Mouse (Mus musculus): Measurements from ENCODE around the gene Fabp6.

The Fabp6 gene

DNA sequence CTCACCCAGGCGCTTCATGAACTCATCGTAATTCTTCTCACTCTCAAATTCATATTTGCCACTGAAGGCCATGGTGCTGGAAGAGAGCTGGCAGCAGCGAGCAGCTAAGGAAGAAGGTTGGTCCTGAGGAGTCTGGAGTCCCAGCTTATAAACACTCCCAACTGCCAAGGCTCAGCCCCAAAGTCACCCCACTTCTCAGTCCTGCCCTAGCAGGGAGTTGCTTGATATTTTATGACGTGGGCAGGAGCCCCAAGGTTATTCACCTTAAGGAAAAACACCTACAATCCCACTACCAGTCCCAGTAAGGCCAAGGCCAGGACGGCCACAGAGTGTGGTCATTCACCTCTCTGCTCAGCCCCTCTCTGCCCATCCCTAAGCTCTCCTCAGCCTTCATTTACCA lies at the start of gene Fabp6:
TSS of gene Fabp6 (minus strand) at position 101 of the 400 bp plus-strand sequence.
- DNase-seq, result no peak

DNA sequence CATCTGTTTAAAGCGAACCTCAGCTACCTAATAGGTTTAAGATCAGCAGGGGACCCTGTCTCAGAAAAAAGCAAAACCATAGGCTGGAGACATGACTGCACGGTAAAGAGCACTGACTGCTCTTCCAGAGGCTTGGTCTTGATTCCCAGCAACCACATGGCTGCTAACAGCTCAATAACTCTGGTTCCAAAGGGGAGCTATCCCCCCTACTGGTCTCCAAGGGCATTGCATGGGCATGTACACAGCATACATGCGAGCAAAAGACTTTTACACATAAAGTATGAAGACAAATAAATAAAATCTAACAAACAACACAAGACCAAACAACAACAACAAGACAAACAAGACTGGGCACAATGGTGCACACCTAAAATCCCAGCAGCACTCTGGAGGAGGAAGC lies 43.9 kb upstream of the Fabp6 start:
- DNase-seq, result no peak

DNA sequence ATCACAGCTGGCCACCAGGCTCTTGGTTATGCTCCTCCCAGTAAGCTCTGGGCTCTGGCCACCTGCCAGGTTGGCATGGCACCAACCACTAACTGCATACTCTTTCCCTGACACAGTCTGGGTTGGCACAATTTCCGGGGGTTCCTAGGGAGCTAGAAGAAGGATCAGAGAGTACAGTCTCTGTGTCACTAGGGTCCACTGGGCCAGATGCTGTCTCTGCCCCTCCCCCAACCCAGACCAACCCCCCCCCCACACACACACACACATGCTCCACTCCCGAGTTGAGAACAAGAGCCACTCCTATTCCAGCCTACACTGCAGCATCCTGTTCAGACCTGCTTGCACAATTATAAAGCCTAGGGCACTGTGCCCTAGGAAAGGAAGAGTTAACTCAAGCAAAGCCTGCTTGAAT lies 41.8 kb upstream of the Fabp6 start:
- peak; percentile 95 to 96 for DNase-seq

DNA sequence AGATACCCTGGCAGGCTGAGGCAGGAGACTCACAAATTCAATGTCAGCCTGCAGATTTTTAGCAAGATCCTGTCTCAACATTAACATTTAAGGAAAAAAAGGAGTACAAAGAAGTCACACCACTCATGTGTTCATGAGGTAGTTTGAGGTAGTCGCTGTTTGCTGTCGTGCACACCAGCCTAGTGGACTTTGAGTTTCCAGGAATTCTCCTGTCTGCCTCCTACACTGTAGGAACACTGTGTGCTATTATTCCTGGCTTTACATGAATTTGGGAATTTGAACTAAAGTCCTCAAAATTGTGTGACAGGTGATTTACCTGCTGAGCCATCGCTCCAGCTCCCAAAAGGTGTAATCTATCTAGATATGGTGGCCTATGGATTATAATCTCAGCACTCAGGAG lies 37.1 kb upstream of the Fabp6 start:
- no peak for DNase-seq

DNA sequence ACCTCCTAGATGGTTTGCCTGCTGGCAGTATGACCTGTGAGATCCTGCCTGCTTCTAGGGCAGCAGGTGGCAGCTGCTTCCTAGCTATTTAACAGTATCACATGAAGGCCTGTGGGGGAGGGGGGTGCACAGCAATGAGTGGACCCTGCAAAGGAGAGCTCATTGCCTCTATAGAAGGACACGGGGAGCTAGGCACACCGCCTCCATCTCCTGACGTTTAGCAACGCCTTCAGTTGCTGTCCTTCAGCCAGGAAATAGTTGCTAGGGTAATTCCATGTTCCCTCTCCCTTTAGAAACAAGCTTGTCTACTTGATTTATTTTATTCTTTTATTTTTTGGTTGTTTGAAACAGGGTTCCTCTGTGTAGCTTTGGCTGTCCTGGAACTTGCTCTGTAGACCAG lies 35.4 kb upstream of the Fabp6 start:
- DNase-seq, result no peak

DNA sequence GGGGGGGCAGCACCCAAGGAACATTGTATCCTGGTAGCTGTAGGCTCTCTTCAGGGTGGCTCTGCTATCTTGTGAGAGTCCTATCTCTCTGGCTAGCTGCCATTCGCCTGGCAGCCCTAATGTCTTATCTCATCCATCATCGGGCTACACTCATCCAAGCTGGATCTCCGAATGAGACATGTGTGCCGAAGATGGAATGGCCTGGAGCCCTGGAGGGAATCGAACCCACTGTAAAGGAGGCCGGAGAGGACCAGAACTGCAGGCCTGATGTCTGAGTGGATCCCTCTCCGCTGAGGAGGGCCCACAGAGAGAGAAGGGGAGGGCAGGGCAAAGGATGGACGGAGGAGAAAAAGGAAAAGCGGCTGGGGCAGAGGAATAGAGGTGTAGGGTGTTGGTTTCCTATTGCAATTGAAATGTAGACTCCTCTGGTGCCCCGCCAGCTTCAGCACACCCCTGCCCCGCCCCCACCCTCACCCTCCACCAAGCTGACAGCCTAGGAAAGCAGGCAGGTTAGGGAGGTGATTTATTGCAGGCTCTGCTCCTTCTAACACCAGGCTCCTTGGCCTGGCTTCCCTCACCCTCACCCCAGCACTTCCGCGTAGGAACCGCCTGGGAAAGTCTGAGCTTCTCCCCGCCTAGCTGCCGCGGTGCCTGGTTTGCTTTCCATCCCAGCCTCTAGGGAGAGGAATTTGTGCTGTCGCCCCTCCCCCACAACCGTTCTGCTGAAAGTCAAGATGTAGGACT lies 32.5 kb upstream of the Fabp6 start:
- peak; percentile 90 for DNase-seq

DNA sequence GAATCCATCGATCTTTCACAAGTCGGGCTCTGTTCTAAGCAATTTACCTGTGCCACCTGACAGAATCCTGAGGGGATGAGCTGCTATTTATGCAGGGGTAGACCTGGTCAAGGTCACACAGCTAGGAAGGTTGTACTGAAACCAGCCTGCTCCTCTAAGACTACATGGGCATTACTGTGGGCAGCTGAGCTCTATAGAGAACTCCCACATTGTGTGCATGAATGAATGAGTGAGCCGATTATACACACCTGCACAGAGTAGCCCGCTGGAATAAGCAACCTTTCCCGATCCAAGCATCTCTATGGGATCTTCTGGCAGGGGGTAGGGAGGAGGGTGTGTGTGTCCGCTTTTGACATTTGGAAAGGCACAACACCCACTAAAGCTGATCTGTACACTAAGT lies 31.8 kb upstream of the Fabp6 start:
- DNase-seq, result no peak

DNA sequence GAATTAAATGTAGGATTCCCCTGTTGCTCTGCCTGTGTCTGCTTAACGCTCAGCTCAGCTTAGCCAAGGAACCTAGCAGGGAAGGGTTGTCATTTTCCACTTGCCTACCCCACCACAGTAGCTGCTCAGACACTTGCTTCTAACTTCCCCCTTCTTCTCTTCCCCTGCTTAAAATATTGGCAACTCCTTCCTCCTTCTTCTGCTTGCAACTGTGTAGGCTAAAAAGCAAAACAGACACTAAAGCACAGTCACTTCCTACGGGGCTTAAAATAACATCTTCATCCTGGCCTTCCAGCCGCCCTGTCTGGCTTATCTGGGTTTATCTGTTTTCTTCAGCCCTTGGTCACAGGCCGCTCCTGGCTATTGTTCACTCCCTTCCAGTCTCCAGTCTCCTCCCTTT lies 31.2 kb upstream of the Fabp6 start:
- DNase-seq, result no peak

DNA sequence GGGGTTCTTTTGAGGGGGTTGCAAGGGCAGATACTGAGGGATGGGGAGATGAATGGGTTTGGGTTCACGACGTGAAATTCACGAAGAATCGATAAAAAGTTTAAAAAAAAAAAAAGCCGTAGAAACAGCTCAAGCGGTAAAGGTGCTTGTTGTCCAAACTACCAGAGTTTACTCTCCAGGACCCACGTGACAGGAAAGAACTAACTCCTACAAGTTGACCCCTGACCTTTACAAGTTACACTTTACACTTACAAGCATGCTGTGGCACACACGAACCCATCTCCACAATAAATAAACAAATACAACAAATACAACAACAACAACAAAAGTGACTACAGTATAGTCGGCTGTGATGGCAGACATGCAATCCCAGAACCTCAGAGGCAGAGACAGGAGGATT lies 30.3 kb upstream of the Fabp6 start:
- no peak for DNase-seq

DNA sequence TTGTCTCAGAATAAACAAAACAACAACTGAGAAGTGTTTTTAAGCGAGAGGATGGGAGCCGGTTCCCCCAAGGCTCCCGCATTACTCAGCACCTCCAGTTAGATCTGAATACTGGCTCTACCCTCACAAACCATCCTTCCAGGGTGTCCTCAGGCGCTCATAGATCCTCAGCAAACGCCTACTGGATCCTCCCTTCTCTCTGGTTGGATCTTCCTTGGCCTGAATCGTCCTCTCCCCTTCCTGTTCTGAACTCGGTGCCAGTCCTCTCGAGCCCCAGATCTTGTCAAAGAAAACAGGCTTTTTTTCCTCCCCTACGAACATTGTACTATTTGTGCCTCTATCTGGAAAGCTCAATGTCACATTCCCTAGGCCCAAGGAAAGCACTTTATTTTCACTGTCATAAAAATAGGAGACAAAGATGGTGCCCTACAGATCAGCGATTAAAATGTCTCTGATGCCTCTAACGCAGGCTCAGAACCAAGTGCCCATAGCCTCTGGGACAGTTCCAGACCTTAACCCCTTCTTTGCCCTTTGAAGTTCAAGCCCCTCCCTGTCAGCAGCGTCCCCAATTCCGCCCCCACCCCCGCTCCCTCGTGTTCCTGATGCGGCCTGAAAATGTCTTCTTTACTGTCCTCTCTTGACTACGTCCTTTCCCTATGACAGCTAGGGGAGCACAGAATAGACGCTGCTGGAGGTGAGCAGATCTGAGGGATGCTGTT lies 25.7 kb upstream of the Fabp6 start:
- DNase-seq, result no peak

DNA sequence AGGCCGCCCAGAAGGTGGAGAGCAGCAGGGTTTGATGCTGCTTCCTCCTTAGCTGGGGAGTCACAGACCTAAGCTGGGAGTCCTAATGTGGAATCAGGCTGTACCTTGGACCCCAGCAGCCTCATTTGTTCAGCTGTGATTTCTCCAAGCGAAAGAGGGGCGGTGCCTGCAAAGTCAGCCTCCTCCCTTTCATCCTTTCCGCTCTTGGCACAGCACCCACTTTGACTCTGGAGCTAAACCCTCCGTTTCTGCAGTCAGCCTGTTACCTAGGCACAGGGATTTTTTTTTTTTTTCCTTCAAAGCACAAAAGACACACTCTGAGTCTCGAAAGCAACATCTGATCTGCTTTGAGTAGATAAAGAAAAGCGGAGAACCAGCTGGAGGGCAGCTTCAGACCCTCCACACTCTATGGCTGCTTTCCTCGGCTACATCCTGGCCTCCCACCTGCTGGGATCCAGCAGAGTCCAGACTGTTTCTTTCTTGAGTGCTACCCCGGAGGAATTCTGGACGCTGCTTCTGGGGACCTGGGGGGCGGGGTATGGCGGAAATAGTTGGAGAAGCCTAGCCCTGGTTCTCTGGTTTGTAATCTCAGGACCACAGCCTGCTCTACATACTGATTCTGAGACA lies 25.1 kb upstream of the Fabp6 start:
- peak; percentile 89 for DNase-seq

DNA sequence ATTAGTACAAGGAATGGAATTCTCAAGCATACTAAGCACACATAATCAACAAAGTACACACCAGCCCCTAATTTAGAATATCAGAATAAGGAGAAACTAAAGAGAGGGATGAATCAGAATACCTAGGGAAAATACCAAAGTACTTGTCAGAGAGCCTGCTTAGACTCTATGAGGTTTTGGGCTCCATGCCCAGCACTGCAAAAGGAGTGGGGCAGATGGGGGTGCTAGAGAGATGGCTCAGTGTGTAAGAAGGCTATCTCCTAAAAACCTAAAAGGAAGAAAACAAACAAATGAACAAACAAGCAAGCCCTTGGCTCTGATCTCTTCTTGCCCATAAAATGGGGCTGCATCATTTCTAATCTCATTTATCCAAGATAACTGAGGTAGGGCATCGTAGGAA lies 23.0 kb upstream of the Fabp6 start:
- DNase-seq, result no peak

DNA sequence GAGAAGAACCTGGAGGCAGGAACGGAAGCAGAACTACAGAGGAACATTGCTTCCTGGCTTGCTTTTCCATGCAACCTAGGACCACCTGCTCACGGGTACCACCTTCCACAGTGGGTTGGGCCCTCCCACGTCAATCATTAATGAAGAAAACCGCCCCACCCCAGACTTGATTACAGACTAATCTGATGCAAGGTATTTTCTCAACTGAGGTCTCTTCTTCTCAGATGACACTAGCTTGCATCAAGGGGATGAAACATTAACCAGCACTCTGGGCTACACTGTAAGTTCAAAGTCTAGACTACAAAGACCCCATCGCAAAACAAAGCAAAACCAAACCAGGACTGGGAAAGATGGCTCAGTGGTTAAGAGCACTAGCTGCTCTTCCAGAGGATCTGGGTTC lies 20.4 kb upstream of the Fabp6 start:
- peak; percentile 70 to 79 for DNase-seq

DNA sequence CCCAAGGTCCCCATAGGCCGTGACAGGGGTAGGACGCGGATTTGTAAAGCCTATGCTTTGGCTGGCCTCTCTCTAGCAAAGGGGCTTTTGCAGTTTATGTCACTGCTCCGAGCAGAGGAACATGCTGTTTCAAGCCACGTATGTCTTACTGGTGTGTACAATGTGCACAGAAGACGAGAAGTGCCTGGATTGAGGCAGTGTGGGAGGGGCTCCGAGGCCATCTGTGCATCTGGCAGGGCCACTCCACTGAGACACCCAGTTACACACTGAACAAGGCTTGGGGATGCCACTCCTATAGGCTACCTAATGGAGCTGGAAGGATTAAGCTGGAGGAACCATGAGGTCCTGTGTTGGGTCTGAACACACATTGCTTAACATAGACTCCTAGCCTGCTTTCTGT lies 17.1 kb upstream of the Fabp6 start:
- no peak for DNase-seq

DNA sequence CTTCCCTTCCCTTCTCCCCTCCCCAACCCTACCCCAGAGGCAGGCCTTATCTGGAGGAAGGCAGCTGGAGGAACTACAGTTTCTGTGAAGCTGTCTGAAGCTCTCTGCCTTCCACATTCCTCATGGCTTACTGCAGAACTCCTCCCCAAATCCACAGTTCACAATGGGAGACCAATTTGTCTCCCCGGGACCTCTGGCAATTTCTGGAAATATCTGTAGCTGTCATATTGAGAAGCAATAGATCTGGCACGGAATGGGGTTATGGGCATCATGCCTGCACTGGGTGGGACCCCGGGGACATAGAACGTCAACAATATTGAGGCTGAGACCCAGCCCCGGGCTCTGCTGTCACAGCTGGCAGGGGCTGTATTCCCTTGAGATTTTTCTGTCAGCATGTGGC lies 16.6 kb upstream of the Fabp6 start:
- no peak for DNase-seq

DNA sequence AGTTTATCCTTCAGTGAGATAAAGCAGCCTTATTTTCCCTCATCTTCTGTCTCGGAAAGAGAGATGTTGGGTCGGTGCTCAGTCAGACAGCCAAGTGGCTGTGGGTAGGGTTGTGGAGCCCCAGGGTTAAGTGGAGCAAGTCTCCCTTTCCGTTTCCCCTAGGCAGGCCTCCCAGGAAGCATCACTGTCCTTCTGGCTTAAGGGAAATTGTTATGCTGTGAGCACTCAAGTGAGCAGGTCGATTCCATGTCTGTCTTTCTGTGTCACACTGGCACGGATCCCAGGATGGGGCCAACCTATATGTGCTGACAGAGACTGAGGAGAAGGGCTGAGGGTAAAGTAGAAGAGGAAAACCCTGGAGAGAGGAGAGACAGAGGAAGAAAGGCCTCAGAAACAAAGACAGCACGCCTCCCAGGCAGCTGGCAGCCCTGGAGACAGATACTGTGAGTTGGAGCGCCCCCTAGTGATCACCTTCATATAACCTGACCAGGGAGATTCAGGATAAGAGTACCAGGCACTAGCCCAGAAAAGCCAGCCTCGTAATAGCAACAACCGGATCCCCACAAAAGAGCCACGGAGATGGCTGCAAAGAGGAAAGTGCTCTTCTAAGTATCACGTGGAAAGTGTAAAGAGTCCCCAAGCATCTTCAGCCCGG lies 11.6 kb upstream of the Fabp6 start:
- peak; percentile 82 to 95 for DNase-seq

DNA sequence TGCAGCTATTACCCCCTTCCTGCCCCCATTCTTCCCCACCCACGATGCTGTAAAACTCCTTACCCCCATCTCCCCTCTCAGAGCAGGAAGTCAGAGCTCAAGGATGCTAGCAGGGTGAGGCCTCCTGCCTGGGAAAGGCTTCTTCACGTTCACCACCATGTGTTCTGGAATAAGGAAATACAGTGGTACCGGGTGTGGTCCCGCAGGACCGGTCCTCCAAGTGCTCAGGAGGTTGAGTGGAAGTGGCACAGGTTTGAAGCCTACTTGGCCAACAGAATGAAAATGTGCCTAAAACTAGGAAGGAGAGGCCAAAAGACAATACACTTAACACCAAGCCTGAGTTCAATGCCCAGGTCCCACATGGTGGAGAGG lies 9.3 kb upstream of the Fabp6 start:
- DNase-seq, result no peak

DNA sequence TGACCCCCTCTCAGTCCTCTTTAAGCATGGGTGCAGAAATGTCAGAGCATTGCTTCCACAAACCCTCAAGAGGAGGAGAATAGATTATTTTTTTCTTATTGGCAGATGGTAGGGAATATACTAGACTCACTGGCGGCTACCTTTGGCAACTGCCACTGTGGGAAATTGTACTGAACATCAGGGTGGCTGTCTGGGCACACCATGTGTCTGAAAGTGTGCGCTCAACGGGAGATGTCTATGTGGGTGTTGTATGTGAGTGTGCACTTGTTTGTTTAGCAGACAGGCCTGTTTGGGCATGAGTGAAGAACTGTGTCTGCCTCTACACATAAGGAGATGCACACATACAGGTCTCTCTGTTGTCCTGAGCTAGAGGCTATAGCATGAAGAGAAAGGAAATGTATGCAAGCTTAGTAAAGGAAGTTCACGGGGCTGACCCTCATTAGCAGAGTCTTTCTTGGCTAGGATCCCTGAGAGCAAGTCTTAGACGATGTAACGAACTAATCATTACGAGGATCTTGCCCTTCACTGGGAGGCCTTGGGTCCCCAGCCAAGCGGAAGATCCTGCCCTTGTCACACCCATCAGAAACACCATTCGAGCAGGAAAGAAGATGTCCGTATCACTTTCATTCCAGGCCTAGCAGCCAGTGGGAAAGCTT lies 8.8 kb upstream of the Fabp6 start:
- DNase-seq, result no peak

DNA sequence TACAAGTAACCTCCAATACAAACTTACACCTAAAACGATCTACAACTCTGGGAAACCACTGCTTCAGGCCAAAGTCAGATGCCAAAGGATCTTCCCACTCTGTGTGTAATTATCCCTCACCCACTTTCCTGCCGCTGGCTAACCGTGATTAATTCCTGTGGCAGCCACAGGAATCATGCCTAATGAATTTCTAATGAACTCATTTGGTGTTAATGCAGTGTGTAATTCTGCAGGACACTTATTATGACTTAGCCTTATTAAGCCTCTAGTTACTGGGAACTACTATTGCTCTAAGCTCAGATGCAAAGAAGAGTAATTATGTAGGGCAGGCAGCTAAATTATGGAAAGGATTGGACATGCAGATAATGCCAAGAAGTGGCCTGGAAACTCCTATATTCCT lies 7.1 kb upstream of the Fabp6 start:
- DNase-seq, result no peak

DNA sequence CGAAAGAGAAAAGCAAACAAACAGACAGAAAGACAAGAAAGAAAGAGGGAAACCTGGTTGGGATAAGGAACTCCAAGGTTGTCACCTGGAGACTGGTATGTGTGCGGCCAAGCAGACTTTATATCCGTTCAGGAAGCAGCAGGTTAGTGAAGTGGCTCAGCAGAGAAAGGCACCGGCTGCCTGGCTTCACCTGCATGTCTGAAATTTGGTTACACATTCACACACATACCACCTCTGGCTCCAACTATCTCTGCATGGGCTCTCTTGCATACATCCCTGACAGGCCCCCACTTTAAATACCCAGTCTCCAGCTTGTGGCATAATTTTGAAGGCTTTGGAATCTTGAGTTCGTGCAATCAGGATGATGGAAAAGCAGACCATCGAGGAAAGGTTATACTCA lies 4.5 kb upstream of the Fabp6 start:
- DNase-seq, result no peak

DNA sequence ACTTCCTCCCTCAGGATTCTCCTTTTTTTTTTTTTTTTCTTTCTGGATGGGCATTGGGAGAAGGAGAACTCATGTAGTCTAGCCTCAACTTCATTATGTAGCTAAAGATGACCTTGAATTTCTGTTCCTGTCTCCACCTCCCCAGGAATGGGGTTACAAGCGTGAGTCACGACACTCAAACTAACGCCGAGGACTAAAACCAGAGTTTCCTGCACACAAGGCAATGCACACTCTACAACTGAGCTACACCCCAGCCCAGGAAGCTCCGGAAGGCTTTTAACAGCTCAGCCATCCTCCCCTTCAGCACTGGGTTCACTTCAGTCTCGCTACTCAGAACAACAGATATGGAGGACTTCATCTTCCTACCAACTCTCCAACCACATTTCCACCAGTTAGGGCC lies 3.6 kb upstream of the Fabp6 start:
- DNase-seq, result no peak

DNA sequence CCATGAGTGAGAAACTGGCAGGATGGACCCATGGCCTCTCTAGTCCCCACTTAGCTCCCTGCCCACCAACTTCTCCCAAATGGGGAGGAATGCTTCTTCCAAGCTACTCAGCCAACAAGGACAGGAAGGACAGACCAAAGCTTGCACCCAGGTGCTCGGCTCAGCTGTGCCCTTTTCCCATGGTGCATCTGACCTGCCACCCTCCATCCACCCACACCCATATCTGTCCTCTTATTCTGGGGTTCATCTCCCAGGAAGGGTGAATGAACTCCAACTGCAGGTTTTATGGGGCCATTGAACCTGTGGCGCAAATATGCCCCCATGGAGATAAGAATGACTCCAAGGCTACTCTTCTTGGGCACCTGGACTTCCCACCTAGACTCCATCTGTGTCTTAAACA lies 2.9 kb upstream of the Fabp6 start:
- no peak for DNase-seq

DNA sequence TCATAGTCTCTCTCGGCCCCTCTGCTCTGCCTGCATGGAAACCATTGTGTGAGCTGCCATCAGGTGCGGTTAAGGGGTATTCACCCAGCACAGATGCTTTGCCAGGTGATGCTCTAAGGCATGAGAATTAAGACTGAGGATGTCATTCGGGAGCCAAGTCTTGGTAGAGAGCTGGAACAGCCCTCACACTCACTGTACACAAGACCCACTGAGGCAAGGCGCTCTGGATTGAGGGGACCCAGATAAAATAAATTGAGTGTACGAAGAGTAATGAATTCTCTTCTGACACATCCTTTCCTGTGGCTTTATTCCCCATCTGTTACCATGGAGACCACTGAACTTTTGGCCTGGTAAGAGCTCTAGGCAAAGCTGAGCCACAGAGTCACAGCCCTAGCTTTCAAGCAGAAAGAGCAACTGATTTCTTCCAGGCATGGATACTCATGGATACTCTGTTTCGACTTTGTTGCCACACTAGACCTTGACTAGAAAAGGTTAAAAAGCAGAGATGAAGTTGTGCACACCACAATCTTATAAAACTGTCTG lies 11.7 kb downstream of the Fabp6 start:
- DNase-seq, result no peak
